Mouse (Mus musculus) B cell, adult 62 days (primary cell): ENCODE data around the gene St6galnac4. TPM values are rescaled to one million over a fixed set of nuclear protein-coding genes. Genes with fewer than 3 reads are reported as not detected.

Source experiments
- total RNA-seq: library from RNA; stranded (reverse); gene quantifications from 4 replicates; pipeline ENCODE4 v1.2.4, GENCODE M21; 2023

Gene St6galnac4
- 59.5 to 63.4 TPM (median 60.8 TPM) in 4 replicates for total RNA-seq

DNA sequence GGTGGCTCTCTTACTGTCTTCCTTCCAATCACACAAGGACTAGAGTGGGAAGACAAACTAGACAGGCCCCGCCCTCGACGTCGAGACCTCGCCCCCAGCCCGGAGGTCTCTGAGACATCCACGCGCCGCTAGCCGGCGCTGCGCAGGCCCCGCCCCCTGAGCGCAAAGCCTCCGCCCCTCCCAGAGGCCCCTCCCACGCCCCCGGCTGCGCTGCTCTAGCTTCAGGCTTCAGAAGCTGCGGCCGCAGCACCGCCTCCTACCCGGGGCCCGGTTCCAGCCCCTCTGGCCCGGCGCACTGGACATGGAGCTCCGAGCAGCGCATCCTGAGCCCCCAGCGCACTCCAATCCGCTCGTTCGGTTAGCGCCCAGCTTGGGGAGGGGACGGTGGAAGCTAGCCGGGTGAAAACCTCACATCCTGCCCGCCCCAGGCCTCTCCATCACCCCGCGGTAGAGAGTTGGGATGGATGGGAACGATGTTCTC is at the start of gene St6galnac4:
Gene St6galnac4, plus strand, starts transcription at position 225 of the 481 bp plus-strand sequence.

DNA sequence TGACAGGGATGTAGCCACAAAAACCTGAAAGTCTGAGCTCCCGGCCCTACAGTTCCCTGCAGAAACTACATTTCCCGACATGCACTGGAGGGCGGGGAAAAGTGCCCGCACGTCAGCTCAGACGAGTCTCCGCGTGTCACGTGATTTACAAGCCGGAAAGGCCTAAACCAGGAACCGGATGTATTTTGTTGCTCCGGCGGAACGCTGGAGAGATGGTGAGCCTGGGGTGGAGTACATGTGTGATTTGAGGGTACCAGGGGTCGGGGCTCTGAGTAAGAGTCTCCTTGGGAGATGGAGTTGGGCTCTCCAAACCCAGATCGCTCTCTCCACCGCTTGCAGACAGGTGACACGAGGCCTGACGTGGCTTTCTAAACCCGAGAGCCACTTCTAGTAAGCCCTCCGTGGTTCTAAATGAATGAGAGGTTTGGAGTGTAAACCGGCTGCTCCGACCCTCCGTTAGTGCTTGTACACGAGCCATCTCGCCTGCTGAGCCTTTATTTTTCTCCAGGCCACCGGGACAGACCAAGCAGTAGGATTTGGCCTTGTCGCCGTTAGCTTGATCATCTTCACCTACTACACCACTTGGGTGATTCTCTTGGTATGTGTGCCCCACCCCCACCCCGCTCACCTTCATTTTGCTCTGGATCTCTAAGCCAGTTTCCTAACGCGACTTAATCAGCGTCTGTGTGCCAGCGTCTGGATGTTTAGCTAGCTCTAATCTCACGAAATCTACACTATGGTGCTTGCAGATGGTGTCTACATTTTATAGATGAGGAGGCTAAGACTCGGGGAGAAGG is 16.0 kb upstream of the St6galnac4 start, which contains the start of gene Dpm2:
Gene Dpm2, plus strand, starts transcription at position 161 of the 797 bp plus-strand sequence.

DNA sequence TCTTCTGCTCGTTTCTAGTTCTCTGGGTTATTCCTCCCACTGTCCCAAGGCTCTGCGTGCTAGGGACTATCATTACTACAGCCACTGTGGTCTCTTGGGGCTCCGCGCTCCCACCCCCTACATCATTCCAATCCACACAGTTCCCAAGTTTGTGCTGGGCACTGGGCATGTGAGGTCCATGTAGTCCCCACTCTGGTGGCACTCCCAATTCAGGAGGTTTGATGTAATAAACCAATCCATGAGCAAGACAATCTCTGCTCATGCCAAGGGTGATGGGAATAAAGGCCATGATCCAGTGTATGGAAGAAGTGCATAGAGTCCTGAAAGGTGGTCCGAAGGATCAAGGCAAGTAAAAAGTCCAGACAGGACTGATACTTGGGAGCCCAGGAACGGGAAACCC is 12.4 kb upstream of the St6galnac4 start, which contains the start of gene Pip5kl1:
Gene Pip5kl1, plus strand, starts transcription at position 301 of the 400 bp plus-strand sequence.

DNA sequence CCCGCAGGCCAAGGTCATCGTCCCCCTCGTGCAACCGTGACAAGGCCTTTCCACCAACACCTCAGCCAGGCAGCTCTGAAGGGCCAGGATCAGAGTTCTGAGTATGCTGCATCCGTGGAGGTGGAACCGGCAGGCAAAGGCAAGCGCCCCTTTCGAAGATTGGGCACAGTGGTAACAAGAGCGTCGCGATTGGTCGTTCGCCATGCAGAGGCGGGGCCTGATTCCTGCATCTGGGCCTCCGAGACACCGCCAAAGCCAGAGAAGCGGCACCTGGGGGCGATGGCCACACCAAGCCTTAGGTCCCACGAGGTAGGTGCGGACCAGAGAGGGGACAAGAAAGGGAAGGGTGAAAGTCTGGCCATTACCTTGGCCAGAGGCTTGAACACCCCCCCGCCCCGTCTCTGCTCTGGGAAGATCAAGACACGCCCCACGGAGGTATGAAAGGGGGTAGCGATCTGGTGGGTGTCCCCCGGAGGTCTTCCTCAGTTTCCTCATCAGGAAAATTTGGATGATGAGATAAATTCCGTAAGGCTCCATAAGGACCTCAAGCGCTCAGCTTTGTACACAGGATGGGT is 11.2 kb upstream of the St6galnac4 start, which contains the start of gene 9430097D07Rik:
Gene 9430097D07Rik, minus strand, starts transcription at position 99 of the 575 bp plus-strand sequence.

DNA sequence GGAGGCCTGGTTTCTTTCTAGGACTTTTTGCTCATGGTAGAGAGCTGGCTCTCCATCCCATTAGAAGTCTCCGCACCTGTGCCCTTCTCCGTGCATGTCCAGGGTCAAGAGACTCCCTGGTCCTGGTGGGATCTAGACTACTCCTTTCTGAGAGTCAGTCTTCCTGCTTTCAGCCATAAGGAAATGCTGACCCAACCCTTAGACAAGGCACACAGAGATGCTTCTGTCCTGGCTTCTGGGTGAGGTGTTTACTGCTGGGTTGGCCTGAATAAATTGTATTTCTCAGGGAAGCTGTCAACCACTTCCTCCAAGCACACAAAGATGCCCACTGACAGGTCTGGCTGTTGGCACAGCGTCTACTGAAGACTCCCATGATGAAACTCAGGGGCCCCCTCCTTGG is 12.5 kb downstream of the St6galnac4 start, which contains the start of gene St6galnac6:
Gene St6galnac6, plus strand, starts transcription at position 301 of the 400 bp plus-strand sequence.

DNA sequence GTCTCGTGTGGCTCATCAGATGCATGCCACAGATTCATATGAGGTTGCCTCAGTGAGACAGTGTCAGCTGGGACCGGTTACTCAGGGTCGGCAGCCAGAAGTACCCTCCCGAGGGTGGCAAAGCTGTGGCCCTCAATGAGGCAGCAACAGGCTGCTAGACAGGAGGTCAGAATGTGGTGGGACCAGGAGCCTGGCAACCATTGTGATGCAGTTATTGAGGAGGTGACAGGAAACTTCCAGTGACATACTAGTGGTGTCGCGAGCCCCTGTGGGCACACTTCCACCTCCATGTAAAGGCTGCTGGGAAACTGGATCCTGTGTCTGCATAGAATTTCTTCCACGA is 34.6 kb downstream of the St6galnac4 start, which contains the start of gene Ak1:
Gene Ak1, plus strand, starts transcription at position 242 of the 343 bp plus-strand sequence.

DNA sequence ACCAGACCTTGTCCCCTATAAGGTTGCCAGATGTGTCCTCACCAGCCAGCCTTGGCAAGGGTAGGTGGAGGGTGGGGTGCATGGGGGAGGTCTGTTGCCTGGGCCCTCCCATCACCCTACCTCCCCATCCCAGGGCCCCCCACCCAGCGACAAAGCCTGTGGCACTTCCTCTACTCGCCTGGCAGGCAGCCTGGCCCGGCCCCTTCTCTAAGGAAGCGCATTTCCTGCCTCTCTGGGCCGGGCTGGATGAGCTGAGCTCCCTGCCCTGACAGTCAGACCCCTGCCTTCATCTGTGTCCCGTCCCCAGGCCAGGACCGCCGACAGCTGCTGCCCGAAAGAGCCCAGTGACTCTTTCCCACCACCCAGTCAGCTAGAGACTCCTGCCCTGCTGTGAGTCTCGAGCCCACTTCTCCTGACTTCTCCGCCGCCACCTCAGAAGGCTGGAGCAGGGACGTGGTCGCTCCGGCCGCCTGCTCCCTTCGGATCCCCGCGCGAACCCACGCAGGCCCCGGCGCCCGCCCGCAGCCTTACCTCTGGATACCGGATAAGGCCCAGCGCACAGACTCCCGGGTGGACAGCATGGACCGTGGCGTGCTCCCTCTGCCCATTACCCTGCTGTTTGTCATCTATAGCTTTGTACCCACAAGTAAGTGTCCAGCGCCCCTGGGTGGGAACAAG is 59.6 kb downstream of the St6galnac4 start, which contains the start of gene Eng:
Gene Eng, plus strand, starts transcription at position 217 of the 678 bp plus-strand sequence.

Other genes starting within 250 kb of the St6galnac4 start
- 129 to 145 TPM (median 135 TPM) in 4 replicates for gene Ciz1, start 234.8 kb upstream of the St6galnac4 start, total RNA-seq
- 0.53 TPM in 1 of 4 replicates, not detected in the others for gene Dnm1, start 233.8 kb upstream of the St6galnac4 start, total RNA-seq
- 45.9 to 49.6 TPM (median 48.1 TPM) in 4 replicates for gene 1110008P14Rik, start 205.2 kb upstream of the St6galnac4 start, total RNA-seq
- 1.1 to 2.4 TPM (median 2.2 TPM) in 3 of 4 replicates, not detected in the other for gene Lcn2, start 198.8 kb upstream of the St6galnac4 start, total RNA-seq
- 7.4 to 9.9 TPM (median 9.3 TPM) in 4 replicates for gene Ptges2, start 191.2 kb upstream of the St6galnac4 start, total RNA-seq
- gene Naif1, start 136.6 kb upstream of the St6galnac4 start, total RNA-seq: 4.3 to 4.8 TPM (median 4.6 TPM) in 4 replicates
- gene Slc25a25, start 135.7 kb upstream of the St6galnac4 start, total RNA-seq: 38.8 to 45.2 TPM (median 41.0 TPM) in 4 replicates
- 67.0 to 70.2 TPM (median 68.4 TPM) in 4 replicates for gene Fam102a, start 51.8 kb upstream of the St6galnac4 start, total RNA-seq
- 51.3 to 67.8 TPM (median 59.1 TPM) in 4 replicates for gene Dpm2, start 16.2 kb upstream of the St6galnac4 start, total RNA-seq
- 0.57 to 2.8 TPM (median 1.4 TPM) in 4 replicates for gene Pip5kl1, start 12.3 kb upstream of the St6galnac4 start, total RNA-seq
- gene 9430097D07Rik, start 11.4 kb upstream of the St6galnac4 start, total RNA-seq: not detected in 4 replicates
- 6.1 to 11.7 TPM (median 8.8 TPM) in 4 replicates for gene St6galnac6, start 12.6 kb downstream of the St6galnac4 start, total RNA-seq
- gene Ak1, start 34.7 kb downstream of the St6galnac4 start, total RNA-seq: 0.29 to 1.5 TPM (median 1.2 TPM) in 3 of 4 replicates, not detected in the other
- gene Eng, start 59.5 kb downstream of the St6galnac4 start, total RNA-seq: 0.36 to 0.98 TPM (median 0.64 TPM) in 4 replicates
- 28.2 to 32.0 TPM (median 29.1 TPM) in 4 replicates for gene Fpgs, start 117.0 kb downstream of the St6galnac4 start, total RNA-seq
- gene Cdk9, start 126.0 kb downstream of the St6galnac4 start, total RNA-seq: 141 to 157 TPM (median 152 TPM) in 4 replicates
- gene Sh2d3c, start 134.0 kb downstream of the St6galnac4 start, total RNA-seq: 87.7 to 98.5 TPM (median 92.5 TPM) in 4 replicates
- gene 6330409D20Rik, start 153.9 kb downstream of the St6galnac4 start, total RNA-seq: not detected in 4 replicates
- 29.3 to 33.7 TPM (median 32.8 TPM) in 4 replicates for gene Tor2a, start 170.1 kb downstream of the St6galnac4 start, total RNA-seq
- gene Ttc16, start 188.5 kb downstream of the St6galnac4 start, total RNA-seq: 0.27 TPM in 1 of 4 replicates, not detected in the others
- gene Ptrh1, start 188.7 kb downstream of the St6galnac4 start, total RNA-seq: 3.1 to 7.2 TPM (median 4.9 TPM) in 4 replicates
- gene Cfap157, start 197.3 kb downstream of the St6galnac4 start, total RNA-seq: not detected in 4 replicates